Mouse (Mus musculus) kidney, embryonic 15.5 days (tissue): ENCODE data around the gene Vezt. TPM values are rescaled to one million over a fixed set of nuclear protein-coding genes. Genes with fewer than 3 reads are reported as not detected.

Experiments
- ATAC-seq: fragments of 200-750 bp; cut with Nextera tagmentation; replicated peaks from 2 replicates; pipeline ENCODE4 v1.8.0; 2017; ENCODE audit warnings: moderate TSS enrichment; ENCODE audit not compliant: low FRiP score
- H3K27ac ChIP-seq: fragments of 300-500 bp; sonication (generic); 2 replicates; pipeline ENCODE4 v1.5.1; 2015; ENCODE audit warnings: mild to moderate bottlenecking, inconsistent platforms
- H3K27me3 ChIP-seq: fragments of 300-500 bp; sonication (generic); 2 replicates; pipeline ENCODE4 v1.6.1; 2015; ENCODE audit warnings: inconsistent platforms
- H3K36me3 ChIP-seq: fragments of 300-500 bp; sonication (generic); 2 replicates; pipeline ENCODE4 v1.6.1; 2015; ENCODE audit warnings: inconsistent platforms
- H3K4me1 ChIP-seq: fragments of 300-500 bp; sonication (generic); 2 replicates; pipeline ENCODE4 v1.6.1; 2015; ENCODE audit warnings: inconsistent platforms
- H3K4me2 ChIP-seq: fragments of 300-500 bp; sonication (generic); 2 replicates; pipeline ENCODE4 v1.6.1; 2015; ENCODE audit warnings: moderate library complexity, mild to moderate bottlenecking, inconsistent platforms
- H3K4me3 ChIP-seq: fragments of 300-500 bp; sonication (generic); replicated peaks from 2 replicates; pipeline ENCODE4 v1.5.1; 2015; ENCODE audit warnings: mild to moderate bottlenecking, inconsistent platforms
- H3K9ac ChIP-seq: fragments of 300-500 bp; sonication (generic); 2 replicates; pipeline ENCODE4 v1.6.1; 2015; ENCODE audit warnings: mild to moderate bottlenecking, inconsistent platforms
- H3K9me3 ChIP-seq: fragments of 300-500 bp; sonication (generic); replicated peaks from 2 replicates; pipeline ENCODE4 v1.6.1; 2016; ENCODE audit warnings: inconsistent platforms
- WGBS: fragments of 180-500 bp; shearing (Covaris S2); methylation state at CpG from one replicate; pipeline ENCODE4 v1.1.7; 2015; ENCODE audit warnings: mixed read lengths; 5-methylcytosine and 5-hydroxymethylcytosine counted together
- polyA plus RNA-seq: library from polyadenylated mRNA; unstranded; fragments of >200 nt; fragmentation: Nextera tagmentation; extraction: Ambion mirVana; gene quantifications from 2 replicates; pipeline ENCODE4 v1.2.1, GENCODE M21; 2015

Vezt gene
- polyA plus RNA-seq, 1 experiment from 2014 or later: 23.6 TPM

GRCm38 (mm10) chr10:94034876-94035657 is 550 bp downstream of the Vezt start:
- peak overlapping the region; percentile 72 for H3K27ac ChIP-seq
- H3K4me2 ChIP-seq: peak overlapping the region; percentile 73
- ATAC-seq: peak; percentile 90
- 2% methylated on average over 30 of the region's 30 CpGs for WGBS
- H3K9ac ChIP-seq: peak overlapping the region; percentile 81
- no peaks in the 10 kb centered on the region for H3K9me3 ChIP-seq
- H3K4me1 ChIP-seq: peaks cover 18% of the 10 kb centered on the region
- H3K36me3 ChIP-seq: peaks cover 9% of the 10 kb centered on the region
- no peaks in the 10 kb centered on the region for H3K27me3 ChIP-seq
- H3K4me3 ChIP-seq: peak overlapping the region; percentile 88

DNA sequence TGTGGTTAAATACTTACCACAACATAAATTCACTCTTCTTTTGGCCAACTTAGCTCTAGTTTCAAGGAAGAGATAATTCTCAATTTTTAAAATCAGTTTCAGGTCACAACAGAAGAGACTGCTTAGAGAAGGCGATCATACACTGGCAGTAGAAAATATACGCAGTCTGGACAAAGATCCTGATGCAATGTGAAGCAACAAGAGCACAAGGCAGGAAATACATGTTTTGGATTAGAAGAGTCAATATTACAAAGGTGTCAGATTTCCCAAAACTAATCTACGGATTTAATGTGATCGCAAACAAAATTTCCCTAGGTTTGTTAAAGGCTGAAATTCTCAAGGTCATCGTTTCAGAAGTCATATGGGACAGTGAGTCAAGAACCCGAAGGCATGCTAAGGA is 4.5 kb downstream of the Vezt start:
- Histone ChIP-seq H3K4me2 (no peak overlapping the region), H3K4me1 (peaks cover 13% of the 10 kb centered on the region), H3K9me3 (no peaks in the 10 kb centered on the region), H3K9ac (no peak overlapping the region), H3K27me3 (no peaks in the 10 kb centered on the region), H3K36me3 (peaks cover 20% of the 10 kb centered on the region), H3K4me3 (no peak overlapping the region), H3K27ac (no peak overlapping the region)
- 93% methylated on average over 6 of the region's 6 CpGs for WGBS
- ATAC-seq: no peak

DNA sequence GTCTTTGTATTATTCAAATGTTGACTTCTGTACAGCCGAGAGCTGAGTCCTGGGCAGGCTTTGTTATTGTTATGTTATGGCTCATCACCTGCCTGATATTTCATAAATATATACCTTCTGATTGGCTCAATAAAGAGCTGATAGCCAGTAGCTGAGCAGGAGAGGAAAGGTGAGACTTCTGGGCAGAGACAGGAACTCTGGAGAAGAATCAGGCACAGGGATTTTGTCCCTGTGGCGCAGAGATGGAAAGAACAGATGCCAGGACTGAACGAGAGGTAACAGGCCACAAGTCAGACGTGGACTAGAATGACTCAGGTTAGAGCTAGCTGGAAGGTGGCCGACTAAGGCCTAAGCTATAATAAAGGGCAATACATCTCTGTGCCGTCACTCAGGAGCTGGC is 7.1 kb downstream of the Vezt start:
- WGBS: 82% methylated on average over 6 of the region's 6 CpGs
- Histone ChIP-seq H3K4me3 (no peak overlapping the region), H3K36me3 (peaks cover 22% of the 10 kb centered on the region), H3K4me1 (no peaks in the 10 kb centered on the region), H3K27ac (no peak overlapping the region), H3K9ac (no peak overlapping the region), H3K27me3 (no peaks in the 10 kb centered on the region), H3K9me3 (no peaks in the 10 kb centered on the region), H3K4me2 (no peak overlapping the region)
- no peak for ATAC-seq

DNA sequence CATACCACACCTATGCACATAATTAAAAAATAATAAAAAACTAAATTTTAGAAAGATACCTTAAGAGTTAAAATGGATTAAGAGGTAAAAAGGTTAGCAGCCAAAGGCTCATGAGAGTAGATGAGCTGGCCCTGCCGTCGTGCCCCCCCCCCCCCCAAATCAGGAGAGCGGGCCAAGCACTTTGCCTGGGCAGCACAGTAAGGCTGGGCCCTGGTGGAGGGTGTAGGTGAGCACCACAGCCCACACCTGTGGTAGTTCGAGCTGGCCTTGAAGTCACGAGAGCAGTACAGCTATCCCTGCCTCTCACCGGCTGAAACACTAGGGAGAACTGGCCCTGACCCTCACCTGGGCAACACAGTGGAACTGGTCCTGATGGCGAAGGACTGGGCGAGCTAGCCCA is 10.5 kb downstream of the Vezt start:
- H3K27ac ChIP-seq: no peak overlapping the region
- no peaks in the 10 kb centered on the region for H3K27me3 ChIP-seq
- WGBS: 93% methylated on average over 8 of the region's 8 CpGs
- no peak overlapping the region for H3K4me3 ChIP-seq
- no peaks in the 10 kb centered on the region for H3K4me1 ChIP-seq
- no peak overlapping the region for H3K9ac ChIP-seq
- no peak overlapping the region for H3K4me2 ChIP-seq
- ATAC-seq: no peak
- H3K36me3 ChIP-seq: peaks cover 13% of the 10 kb centered on the region
- H3K9me3 ChIP-seq: no peaks in the 10 kb centered on the region

DNA sequence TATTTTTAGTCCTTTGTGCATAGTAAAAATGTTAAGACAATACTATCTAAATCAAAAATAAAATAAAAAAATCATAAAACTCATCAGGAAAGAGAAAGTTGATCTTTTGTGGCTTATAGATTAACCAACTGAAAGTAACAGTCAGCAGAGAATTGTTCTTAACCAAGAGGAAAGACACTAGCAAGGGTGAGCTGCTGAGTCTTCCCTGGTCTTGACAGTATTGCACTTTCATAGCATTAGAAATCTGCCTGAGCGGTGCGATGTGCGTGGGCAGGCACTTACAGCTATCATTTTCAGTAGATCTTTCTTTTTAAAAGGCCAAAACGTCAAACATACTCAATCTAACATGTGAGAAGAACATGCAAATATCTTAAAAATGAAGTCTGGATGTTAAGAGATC is 14.6 kb downstream of the Vezt start:
- Histone ChIP-seq H3K9me3 (no peaks in the 10 kb centered on the region), H3K4me3 (no peak overlapping the region), H3K4me2 (no peak overlapping the region), H3K4me1 (0 out of 2 replicates have a peak, but pooled peaks cover 2% of the 10 kb centered on the region), H3K27ac (no peak overlapping the region), H3K36me3 (0 out of 2 replicates have a peak, but pooled peaks cover under 1% of the 10 kb centered on the region), H3K27me3 (no peaks in the 10 kb centered on the region), H3K9ac (no peak overlapping the region)
- 82% methylated on average over 4 of the region's 4 CpGs for WGBS
- no peak for ATAC-seq

DNA sequence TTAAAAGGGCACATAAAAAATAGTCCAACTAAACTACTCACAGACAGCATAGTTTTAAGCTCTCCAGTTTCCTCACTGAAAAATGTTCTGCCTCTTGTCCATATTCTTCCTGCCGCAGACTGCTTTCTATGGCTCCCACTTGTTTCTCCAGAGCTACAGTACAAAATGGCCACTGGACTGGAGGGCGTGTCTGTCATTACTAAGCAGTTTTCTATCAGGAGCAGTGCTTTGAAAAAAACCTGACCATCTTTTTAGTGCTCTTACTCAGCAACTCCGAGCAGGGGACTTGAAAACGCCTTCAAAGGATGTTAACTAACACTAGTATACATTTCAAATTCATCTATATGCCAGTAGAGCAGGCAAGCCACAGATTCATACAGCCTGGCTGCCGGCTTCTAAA is 15.0 kb downstream of the Vezt start:
- WGBS: 75% methylated on average over 5 of the region's 5 CpGs
- Histone ChIP-seq H3K36me3 (no peaks in the 10 kb centered on the region), H3K27me3 (no peaks in the 10 kb centered on the region), H3K4me1 (0 out of 2 replicates have a peak, but pooled peaks cover 2% of the 10 kb centered on the region), H3K9me3 (no peaks in the 10 kb centered on the region), H3K4me2 (no peak overlapping the region), H3K4me3 (no peak overlapping the region), H3K27ac (no peak overlapping the region), H3K9ac (no peak overlapping the region)
- no peak for ATAC-seq

DNA sequence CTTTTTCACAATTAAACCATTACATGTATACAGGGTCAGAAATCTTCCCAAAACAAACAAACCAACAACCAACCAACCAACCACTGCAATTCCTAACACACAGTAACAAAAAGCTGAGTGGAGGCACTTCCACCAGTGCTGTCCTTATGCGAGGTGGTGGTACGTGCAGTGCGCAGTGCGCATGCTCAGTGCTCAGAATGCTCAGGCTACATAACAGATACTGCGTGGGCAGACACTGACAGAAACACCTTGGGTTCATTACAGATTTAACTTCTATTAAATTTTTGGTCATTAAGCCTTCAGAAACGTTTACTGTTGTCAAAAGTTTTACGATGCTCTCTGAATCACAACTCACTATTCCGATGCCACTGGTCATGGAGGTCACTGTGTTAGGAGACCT is 18.2 kb downstream of the Vezt start:
- ATAC-seq: no peak
- Histone ChIP-seq H3K4me2 (no peak overlapping the region), H3K4me1 (peaks cover 14% of the 10 kb centered on the region), H3K9me3 (no peaks in the 10 kb centered on the region), H3K9ac (no peak overlapping the region), H3K27me3 (no peaks in the 10 kb centered on the region), H3K4me3 (no peak overlapping the region), H3K27ac (no peak overlapping the region), H3K36me3 (no peaks in the 10 kb centered on the region)
- 61% methylated on average over 8 of the region's 8 CpGs for WGBS

DNA sequence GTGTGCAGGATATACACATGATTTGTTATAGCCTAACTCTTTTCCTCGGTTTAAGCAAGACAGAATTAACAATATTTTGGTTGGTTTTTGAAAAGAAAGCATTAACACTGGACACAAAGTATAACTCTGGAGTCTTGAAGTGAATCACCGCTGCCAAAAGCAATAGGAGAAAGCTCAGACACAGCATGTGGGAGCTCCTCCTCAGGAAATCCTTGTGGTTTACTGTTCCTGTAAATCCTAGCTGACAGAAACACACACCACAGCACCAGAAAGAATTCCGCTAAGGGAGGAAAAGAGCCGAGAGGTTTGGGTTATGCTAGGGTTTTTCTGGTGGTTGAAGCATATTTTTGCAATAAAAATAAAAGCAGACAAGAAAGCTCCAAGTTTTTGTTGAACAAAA is 21.4 kb downstream of the Vezt start:
- no peak for ATAC-seq
- H3K9ac ChIP-seq: no peak overlapping the region
- no peaks in the 10 kb centered on the region for H3K36me3 ChIP-seq
- 36% methylated on average over 4 of the region's 4 CpGs for WGBS
- no peaks in the 10 kb centered on the region for H3K27me3 ChIP-seq
- peak overlapping the region; percentile 56; the same call in 1 of the 2 replicates for H3K27ac ChIP-seq
- H3K4me2 ChIP-seq: 0 out of 2 replicates have a peak overlapping the region, but pooled peaks have one; percentile 5
- H3K4me1 ChIP-seq: peaks cover 16% of the 10 kb centered on the region
- H3K9me3 ChIP-seq: no peaks in the 10 kb centered on the region
- no peak overlapping the region for H3K4me3 ChIP-seq

GRCm38 (mm10) chr10:94013196-94013595 is 22.4 kb downstream of the Vezt start:
- H3K4me3 ChIP-seq: no peak overlapping the region
- H3K9ac ChIP-seq: no peak overlapping the region
- H3K36me3 ChIP-seq: no peaks in the 10 kb centered on the region
- ATAC-seq: no peak
- WGBS: 63% methylated on average over 3 of the region's 3 CpGs
- no peak overlapping the region for H3K4me2 ChIP-seq
- no peaks in the 10 kb centered on the region for H3K9me3 ChIP-seq
- H3K4me1 ChIP-seq: peaks cover 16% of the 10 kb centered on the region
- H3K27me3 ChIP-seq: no peaks in the 10 kb centered on the region
- no peak overlapping the region for H3K27ac ChIP-seq

DNA sequence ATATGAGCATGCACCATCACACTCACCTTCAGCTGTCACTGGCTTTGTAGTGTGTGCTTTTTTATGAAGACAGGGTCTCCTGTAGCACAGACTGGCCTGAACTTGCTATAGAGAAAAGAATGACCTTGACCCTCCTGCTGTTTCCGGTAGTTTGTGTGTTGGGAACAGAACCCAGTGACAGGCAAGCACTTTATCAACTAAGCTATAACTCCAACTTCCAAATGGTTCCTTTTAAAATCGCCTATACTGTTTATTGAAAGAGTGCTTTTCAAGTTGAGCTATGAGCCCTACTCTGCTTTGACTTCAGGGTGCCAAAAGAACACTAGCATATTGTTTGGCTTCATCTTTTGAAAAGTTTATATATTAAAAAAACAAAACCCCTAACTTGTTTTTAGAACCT is 24.6 kb downstream of the Vezt start:
- Histone ChIP-seq H3K9me3 (no peaks in the 10 kb centered on the region), H3K4me3 (no peak overlapping the region), H3K27ac (no peak overlapping the region), H3K27me3 (no peaks in the 10 kb centered on the region), H3K4me2 (no peak overlapping the region), H3K36me3 (peaks cover 9% of the 10 kb centered on the region), H3K9ac (no peak overlapping the region), H3K4me1 (peaks cover 14% of the 10 kb centered on the region)
- WGBS: 45% methylated on average over 2 of the region's 2 CpGs
- no peak for ATAC-seq

DNA sequence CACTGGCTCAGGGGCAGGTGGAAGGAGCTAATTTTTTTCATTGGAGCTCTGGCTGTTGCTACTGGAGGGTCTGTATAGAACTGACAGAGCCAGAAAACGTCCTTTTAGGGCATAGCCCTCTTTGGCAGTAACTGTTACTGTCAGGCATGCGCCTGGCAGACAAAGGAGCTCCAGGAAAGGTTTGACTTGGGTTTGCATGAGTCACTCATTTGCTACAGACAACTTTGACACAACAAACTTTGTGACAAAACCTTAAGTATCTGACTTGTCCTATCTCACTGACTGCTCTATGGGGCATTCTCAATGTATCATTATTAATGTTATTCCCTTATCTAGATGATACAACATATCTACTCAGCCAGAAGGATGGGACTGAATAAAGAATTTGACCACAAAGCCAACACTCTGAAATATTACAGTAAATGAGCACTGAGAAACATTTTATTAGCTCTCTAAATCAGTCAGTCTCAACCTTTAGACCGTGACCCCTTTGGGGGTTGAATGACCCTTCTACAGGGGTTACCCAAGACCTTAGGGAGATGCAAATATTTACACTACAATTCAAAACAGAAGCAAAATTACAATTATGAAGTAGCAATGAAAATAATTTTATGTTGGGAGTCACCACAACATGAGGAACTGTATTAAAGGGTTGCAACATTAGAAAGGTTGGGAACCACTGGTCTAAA is 25.5 kb downstream of the Vezt start:
- ATAC-seq: no peak
- 73% methylated on average over 3 of the region's 3 CpGs for WGBS
- Histone ChIP-seq H3K9ac (no peak overlapping the region), H3K27me3 (no peaks in the 10 kb centered on the region), H3K4me1 (peaks cover 11% of the 10 kb centered on the region), H3K4me2 (no peak overlapping the region), H3K27ac (no peak overlapping the region), H3K36me3 (peaks cover 16% of the 10 kb centered on the region), H3K4me3 (no peak overlapping the region), H3K9me3 (no peaks in the 10 kb centered on the region)

DNA sequence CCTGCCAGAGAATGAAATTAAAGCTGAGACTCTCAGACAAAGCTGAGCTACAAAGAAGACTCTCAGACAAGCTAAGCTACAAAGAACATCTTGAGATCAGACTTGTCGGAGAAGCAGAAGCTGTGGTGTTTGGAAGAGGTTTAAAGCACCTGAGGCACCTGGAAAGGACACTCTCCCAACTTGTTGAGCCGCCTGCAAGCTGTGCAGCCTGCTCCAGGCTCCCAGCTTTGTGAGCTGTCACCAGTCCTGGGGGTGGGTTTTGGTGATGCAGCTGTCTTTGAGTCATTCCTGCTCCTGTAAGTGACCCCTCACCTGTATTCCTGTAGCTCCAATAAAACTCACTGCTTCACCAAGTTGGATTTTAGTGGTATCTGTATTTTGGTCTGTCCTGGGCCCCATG is 27.3 kb downstream of the Vezt start:
- H3K27ac ChIP-seq: no peak overlapping the region
- 0 out of 2 replicates have a peak, but pooled peaks cover 2% of the 10 kb centered on the region for H3K4me1 ChIP-seq
- no peaks in the 10 kb centered on the region for H3K27me3 ChIP-seq
- H3K4me3 ChIP-seq: no peak overlapping the region
- WGBS: 95% methylated on average over 2 of the region's 2 CpGs
- no peak overlapping the region for H3K9ac ChIP-seq
- no peaks in the 10 kb centered on the region for H3K9me3 ChIP-seq
- ATAC-seq: no peak
- peaks cover 18% of the 10 kb centered on the region for H3K36me3 ChIP-seq
- H3K4me2 ChIP-seq: no peak overlapping the region
